Mouse (Mus musculus) midbrain, embryonic 13.5 days (tissue): Measurements from ENCODE around the gene Epb41l1. TPM values are rescaled to one million over a fixed set of nuclear protein-coding genes. Genes with fewer than 3 reads are reported as not detected.

ENCODE experiments used
- ATAC-seq: fragments of 200-750 bp; cut with Nextera tagmentation; 2 replicates; pipeline ENCODE4 v1.8.0; 2017; ENCODE audit warnings: mild to moderate bottlenecking, moderate TSS enrichment, moderate library complexity
- H3K27ac ChIP-seq: fragments of 300-500 bp; sonication (generic); 2 replicates; pipeline ENCODE4 v1.5.1; 2015; ENCODE audit warnings: inconsistent platforms, mild to moderate bottlenecking, moderate library complexity
- H3K27me3 ChIP-seq: fragments of 300-500 bp; sonication (generic); 2 replicates; pipeline ENCODE4 v1.6.1; 2015; ENCODE audit warnings: mild to moderate bottlenecking, inconsistent platforms
- H3K36me3 ChIP-seq: fragments of 300-500 bp; sonication (generic); 2 replicates; pipeline ENCODE4 v1.6.1; 2015; ENCODE audit warnings: mild to moderate bottlenecking, inconsistent platforms
- H3K4me1 ChIP-seq: fragments of 300-500 bp; sonication (generic); replicated peaks from 2 replicates; pipeline ENCODE4 v1.6.1; 2015; ENCODE audit warnings: inconsistent platforms
- H3K4me2 ChIP-seq: fragments of 300-500 bp; sonication (generic); replicated peaks from 2 replicates; pipeline ENCODE4 v1.6.1; 2015; ENCODE audit warnings: moderate library complexity, mild to moderate bottlenecking, inconsistent platforms
- H3K4me3 ChIP-seq: fragments of 300-500 bp; sonication (generic); replicated peaks from 2 replicates; pipeline ENCODE4 v1.5.1; 2015; ENCODE audit warnings: mild to moderate bottlenecking, inconsistent platforms
- H3K9ac ChIP-seq: fragments of 300-500 bp; sonication (generic); replicated peaks from 2 replicates; pipeline ENCODE4 v1.6.1; 2015; ENCODE audit warnings: mild to moderate bottlenecking, inconsistent platforms
- H3K9me3 ChIP-seq: fragments of 300-500 bp; sonication (generic); 2 replicates; pipeline ENCODE4 v1.6.1; 2016; ENCODE audit warnings: mild to moderate bottlenecking, inconsistent platforms
- WGBS: fragments of 180-500 bp; shearing (Covaris S2); methylation state at CpG from one replicate; pipeline ENCODE4 v1.1.7; 2015; 5-methylcytosine and 5-hydroxymethylcytosine counted together
- polyA plus RNA-seq: library from polyadenylated mRNA; unstranded; fragments of >200 nt; fragmentation: Nextera tagmentation; extraction: Ambion mirVana; gene quantifications from 2 replicates; pipeline ENCODE4 v1.2.1, GENCODE M21; 2015

Gene Epb41l1
- polyA plus RNA-seq, 1 experiment from 2014 or later = 11.9 TPM

GRCm38 (mm10) chr2:156478046-156478690 lies 57.5 kb downstream of the Epb41l1 start:
- WGBS = 84% methylated on average over 13 of the region's 13 CpGs
- Histone ChIP-seq H3K9ac (no peak overlapping the region), H3K36me3 (no peaks in the 10 kb centered on the region)

GRCm38 (mm10) chr2:156479833-156480232 lies 59.1 kb downstream of the Epb41l1 start:
- no peaks in the 10 kb centered on the region for H3K9me3 ChIP-seq
- no peaks in the 10 kb centered on the region for H3K36me3 ChIP-seq
- H3K9ac ChIP-seq = no peak overlapping the region
- peaks cover 30% of the 10 kb centered on the region for H3K4me1 ChIP-seq
- no peak overlapping the region for H3K4me3 ChIP-seq
- no peak overlapping the region for H3K4me2 ChIP-seq
- no peaks in the 10 kb centered on the region for H3K27me3 ChIP-seq
- no peak for ATAC-seq
- 75% methylated on average over 7 of the region's 7 CpGs for WGBS
- H3K27ac ChIP-seq = no peak overlapping the region

More at GRCm38 (mm10) chr2:156478046-156478690, 57.5 kb downstream of the Epb41l1 start:
- H3K27me3 ChIP-seq = 0 out of 2 replicates have a peak, but pooled peaks cover under 1% of the 10 kb centered on the region
- no peak for ATAC-seq
- H3K9me3 ChIP-seq = no peaks in the 10 kb centered on the region
- no peak overlapping the region for H3K4me3 ChIP-seq
- H3K4me2 ChIP-seq = no peak overlapping the region
- no peak overlapping the region for H3K27ac ChIP-seq
- peaks cover 43% of the 10 kb centered on the region for H3K4me1 ChIP-seq

GRCm38 (mm10) chr2:156480267-156480666 lies 59.6 kb downstream of the Epb41l1 start:
- WGBS = 81% methylated on average over 7 of the region's 7 CpGs
- H3K27me3 ChIP-seq = no peaks in the 10 kb centered on the region
- no peak overlapping the region for H3K9ac ChIP-seq

GRCm38 (mm10) chr2:156482299-156482698 lies 61.6 kb downstream of the Epb41l1 start:
- no peak overlapping the region for H3K4me3 ChIP-seq
- ATAC-seq = no peak
- no peak overlapping the region for H3K9ac ChIP-seq
- H3K36me3 ChIP-seq = 0 out of 2 replicates have a peak, but pooled peaks cover 5% of the 10 kb centered on the region
- no peaks in the 10 kb centered on the region for H3K9me3 ChIP-seq
- 33% methylated on average over 13 of the region's 13 CpGs for WGBS
- H3K4me2 ChIP-seq = no peak overlapping the region
- no peaks in the 10 kb centered on the region for H3K27me3 ChIP-seq
- H3K27ac ChIP-seq = no peak overlapping the region
- peaks cover 10% of the 10 kb centered on the region for H3K4me1 ChIP-seq

More at GRCm38 (mm10) chr2:156480267-156480666, 59.6 kb downstream of the Epb41l1 start:
- no peaks in the 10 kb centered on the region for H3K9me3 ChIP-seq
- 0 out of 2 replicates have a peak, but pooled peaks cover 3% of the 10 kb centered on the region for H3K36me3 ChIP-seq
- no peak overlapping the region for H3K27ac ChIP-seq
- no peak overlapping the region for H3K4me3 ChIP-seq
- H3K4me1 ChIP-seq = peaks cover 25% of the 10 kb centered on the region
- no peak for ATAC-seq
- no peak overlapping the region for H3K4me2 ChIP-seq

- Histone ChIP-seq H3K36me3 (0 out of 2 replicates have a peak, but pooled peaks cover 5% of the 10 kb centered on the region), H3K4me3 (no peak overlapping the region), H3K9ac (no peak overlapping the region), H3K9me3 (no peaks in the 10 kb centered on the region), H3K4me1 (peaks cover 11% of the 10 kb centered on the region), H3K4me2 (no peak overlapping the region), H3K27me3 (no peaks in the 10 kb centered on the region), H3K27ac (no peak overlapping the region)
- WGBS = 88% methylated on average over 3 of the region's 3 CpGs
- no peak for ATAC-seq
Observed at GRCm38 (mm10) chr2:156482764-156483163, 62.1 kb downstream of the Epb41l1 start.

- no peak for ATAC-seq
- 80% methylated on average over 7 of the region's 7 CpGs for WGBS
- no peak overlapping the region for H3K4me2 ChIP-seq
- H3K4me3 ChIP-seq = no peak overlapping the region
- H3K27me3 ChIP-seq = no peaks in the 10 kb centered on the region
- H3K27ac ChIP-seq = no peak overlapping the region
- H3K4me1 ChIP-seq = peaks cover 15% of the 10 kb centered on the region
- 0 out of 2 replicates have a peak, but pooled peaks cover 5% of the 10 kb centered on the region for H3K36me3 ChIP-seq
- H3K9ac ChIP-seq = no peak overlapping the region
- no peaks in the 10 kb centered on the region for H3K9me3 ChIP-seq
Observed at GRCm38 (mm10) chr2:156483204-156483603, 62.5 kb downstream of the Epb41l1 start.

- WGBS = 91% methylated on average over 12 of the region's 12 CpGs
Observed at GRCm38 (mm10) chr2:156486086-156486751, 65.5 kb downstream of the Epb41l1 start.

GRCm38 (mm10) chr2:156487589-156488160 lies 67.0 kb downstream of the Epb41l1 start:
- ATAC-seq = no peak
- no peak overlapping the region for H3K27ac ChIP-seq
- no peaks in the 10 kb centered on the region for H3K9me3 ChIP-seq
- no peak overlapping the region for H3K4me3 ChIP-seq
- H3K4me1 ChIP-seq = peaks cover 39% of the 10 kb centered on the region
- H3K9ac ChIP-seq = no peak overlapping the region
- no peaks in the 10 kb centered on the region for H3K27me3 ChIP-seq
- 62% methylated on average over 10 of the region's 10 CpGs for WGBS
- H3K4me2 ChIP-seq = no peak overlapping the region
- H3K36me3 ChIP-seq = 0 out of 2 replicates have a peak, but pooled peaks cover 5% of the 10 kb centered on the region

More at GRCm38 (mm10) chr2:156486086-156486751, 65.5 kb downstream of the Epb41l1 start:
- Histone ChIP-seq H3K27me3 (no peaks in the 10 kb centered on the region), H3K4me3 (no peak overlapping the region), H3K4me2 (no peak overlapping the region), H3K4me1 (peaks cover 28% of the 10 kb centered on the region), H3K27ac (no peak overlapping the region), H3K36me3 (0 out of 2 replicates have a peak, but pooled peaks cover 5% of the 10 kb centered on the region), H3K9me3 (no peaks in the 10 kb centered on the region), H3K9ac (no peak overlapping the region)
- ATAC-seq = no peak

- ATAC-seq = 0 out of 2 replicates have a peak, but pooled peaks have one; percentile 38
- H3K27me3 ChIP-seq = no peaks in the 10 kb centered on the region
- no peak overlapping the region for H3K4me3 ChIP-seq
- H3K27ac ChIP-seq = no peak overlapping the region
- no peak overlapping the region for H3K4me2 ChIP-seq
- peaks cover 45% of the 10 kb centered on the region for H3K4me1 ChIP-seq
- H3K36me3 ChIP-seq = 0 out of 2 replicates have a peak, but pooled peaks cover 5% of the 10 kb centered on the region
- 72% methylated on average over 8 of the region's 8 CpGs for WGBS
- no peak overlapping the region for H3K9ac ChIP-seq
- no peaks in the 10 kb centered on the region for H3K9me3 ChIP-seq
Observed at GRCm38 (mm10) chr2:156488166-156488814, 67.6 kb downstream of the Epb41l1 start.

GRCm38 (mm10) chr2:156490176-156490575 lies 69.5 kb downstream of the Epb41l1 start:
- H3K4me2 ChIP-seq = no peak overlapping the region
- ATAC-seq = no peak
- peak overlapping the region; percentile 40; the same call in 1 of the 2 replicates for H3K27ac ChIP-seq

GRCm38 (mm10) chr2:156491796-156492195 lies 71.1 kb downstream of the Epb41l1 start:
- 81% methylated on average over 5 of the region's 5 CpGs for WGBS
- no peaks in the 10 kb centered on the region for H3K27me3 ChIP-seq

More at GRCm38 (mm10) chr2:156490176-156490575, 69.5 kb downstream of the Epb41l1 start:
- H3K9me3 ChIP-seq = no peaks in the 10 kb centered on the region
- 77% methylated on average over 11 of the region's 11 CpGs for WGBS
- H3K36me3 ChIP-seq = peaks cover 14% of the 10 kb centered on the region
- H3K9ac ChIP-seq = no peak overlapping the region
- H3K4me1 ChIP-seq = peaks cover 57% of the 10 kb centered on the region
- no peaks in the 10 kb centered on the region for H3K27me3 ChIP-seq
- no peak overlapping the region for H3K4me3 ChIP-seq

More at GRCm38 (mm10) chr2:156491796-156492195, 71.1 kb downstream of the Epb41l1 start:
- H3K4me3 ChIP-seq = no peak overlapping the region
- peaks cover 27% of the 10 kb centered on the region for H3K36me3 ChIP-seq
- no peak for ATAC-seq
- H3K27ac ChIP-seq = no peak overlapping the region
- H3K9me3 ChIP-seq = no peaks in the 10 kb centered on the region
- no peak overlapping the region for H3K4me2 ChIP-seq
- no peak overlapping the region for H3K9ac ChIP-seq
- H3K4me1 ChIP-seq = peaks cover 59% of the 10 kb centered on the region
